Mouse (Mus musculus) kidney, postnatal 14 days (tissue): ENCODE results near the gene Tspan31.

Experiments used
- DNase-seq: peaks from one replicate; pipeline ENCODE4 v3.0.0; 2022; ENCODE audit warnings: mixed read lengths

Tspan31 gene

GRCm38 (mm10) chr10:127070190-127071121 is at the start of gene Tspan31:
Tspan31 (minus strand) TSS chr10:127070264.
- DNase-seq, result peak; percentile 96

DNA sequence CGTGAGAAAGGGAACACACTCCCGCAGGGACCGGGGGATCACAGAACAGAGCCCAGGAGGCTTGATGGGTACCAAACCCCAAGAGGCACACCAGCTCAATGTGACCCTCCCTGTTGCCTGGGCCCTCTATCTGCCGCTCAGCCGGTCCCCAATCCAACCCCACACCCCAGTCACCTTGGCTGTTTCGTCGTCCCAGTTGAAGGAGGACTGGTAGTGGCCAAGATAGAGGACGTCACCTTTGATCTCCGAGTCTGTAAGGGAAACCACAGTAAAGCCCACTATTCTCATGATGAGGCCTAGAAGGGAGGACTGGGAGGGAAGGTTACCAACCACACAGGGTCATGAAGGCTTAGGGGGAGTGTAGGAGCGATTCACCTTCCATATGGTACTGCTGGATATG is 49.2 kb upstream of the Tspan31 start:
- no peak for DNase-seq

- no peak for DNase-seq
These were observed 48.4 kb upstream of the Tspan31 start for GRCm38 (mm10) chr10:127118470-127118869.

DNA sequence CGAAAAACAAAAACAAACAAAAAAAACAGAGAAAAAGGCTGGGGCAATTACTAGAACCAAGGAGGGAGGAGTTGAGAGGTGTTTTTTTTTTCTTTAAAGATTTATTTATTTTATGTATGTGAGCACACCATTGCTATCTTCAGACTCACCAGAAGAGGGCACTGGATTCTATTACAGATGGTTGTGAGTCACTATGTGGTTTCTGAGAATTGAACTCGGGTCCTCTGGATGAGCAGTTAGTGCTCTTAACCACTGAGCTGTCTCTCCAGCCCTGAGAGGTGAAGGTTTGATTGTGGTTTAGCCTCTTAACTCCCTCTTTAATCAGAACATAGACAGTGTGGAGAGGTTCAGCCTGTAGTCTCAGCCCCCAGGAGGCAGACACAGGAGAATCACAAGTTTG is 45.0 kb upstream of the Tspan31 start:
- no peak for DNase-seq

DNA sequence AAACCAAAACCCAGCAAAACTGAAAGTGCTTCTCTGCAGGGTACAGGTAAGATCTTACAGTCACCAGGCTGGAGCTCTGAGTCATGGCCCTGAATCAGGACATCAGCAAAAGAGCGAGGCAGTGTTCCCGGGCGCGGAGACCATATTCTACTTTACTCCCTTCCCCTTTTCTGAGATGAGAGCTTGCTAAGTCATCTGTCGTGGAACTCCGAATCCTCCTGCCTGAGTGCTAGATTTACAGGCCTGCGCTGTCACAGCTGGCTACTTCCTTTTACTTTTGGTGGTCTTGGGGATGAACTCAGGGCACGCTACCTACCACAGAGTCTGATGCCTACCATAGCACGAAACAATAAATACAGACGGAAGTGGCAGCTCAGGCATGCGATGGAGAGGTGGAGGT is 44.3 kb upstream of the Tspan31 start:
- no peak for DNase-seq

DNA sequence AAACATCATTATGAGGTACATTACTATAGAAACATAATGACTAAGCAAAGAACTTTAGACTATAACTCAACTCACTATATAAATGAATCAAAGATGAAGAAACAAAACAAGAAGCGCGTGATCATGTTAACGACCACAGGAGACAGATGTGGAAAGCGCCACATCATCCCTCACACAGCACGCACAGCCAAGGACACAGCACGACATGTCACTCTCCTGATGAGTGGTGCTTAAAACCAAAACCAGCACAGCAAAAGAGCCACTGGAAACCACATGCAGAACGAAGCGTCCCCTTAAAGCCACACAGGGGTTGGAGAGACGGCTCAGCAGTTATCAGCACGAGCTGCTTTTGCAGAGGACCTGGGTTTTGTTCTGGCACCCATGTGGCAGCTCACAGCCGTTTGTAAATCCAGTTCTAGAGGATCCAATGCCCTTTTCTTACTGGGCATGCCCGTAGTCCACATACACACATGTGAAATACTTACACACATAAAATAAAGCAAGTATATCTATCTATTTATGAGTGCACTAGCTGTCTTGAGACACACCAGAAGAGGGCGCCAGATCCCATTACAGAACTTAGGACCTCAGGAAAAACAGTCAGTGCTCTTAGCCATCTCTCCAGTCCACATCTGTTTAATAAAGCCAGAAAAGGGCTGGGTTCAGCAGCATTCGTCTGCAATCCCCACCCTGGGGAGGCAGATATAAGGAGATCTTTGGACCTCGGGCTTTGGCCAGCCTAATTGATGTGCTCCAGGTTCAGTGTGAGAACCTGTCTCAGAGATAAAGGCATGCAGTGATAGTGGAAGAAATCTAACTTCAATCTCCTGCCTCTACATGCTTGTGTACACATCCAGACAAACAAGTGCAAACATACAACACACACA is 41.2 kb upstream of the Tspan31 start:
- no peak for DNase-seq

DNA sequence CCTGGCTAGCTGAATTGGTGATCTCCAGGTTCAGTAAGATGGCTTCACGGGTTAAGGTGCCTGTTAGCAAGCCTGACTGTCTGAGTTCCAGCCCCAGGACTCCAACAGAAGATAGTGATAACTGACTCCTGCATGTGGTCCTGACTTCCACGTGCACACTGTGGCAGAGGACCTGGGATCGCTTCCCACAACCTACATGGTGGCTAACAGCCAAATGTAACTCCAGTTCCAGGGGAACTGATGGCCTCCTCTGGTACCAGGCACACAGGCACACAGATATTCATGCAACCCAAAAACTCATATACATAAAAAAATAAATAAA is 38.2 kb upstream of the Tspan31 start:
- no peak for DNase-seq

DNA sequence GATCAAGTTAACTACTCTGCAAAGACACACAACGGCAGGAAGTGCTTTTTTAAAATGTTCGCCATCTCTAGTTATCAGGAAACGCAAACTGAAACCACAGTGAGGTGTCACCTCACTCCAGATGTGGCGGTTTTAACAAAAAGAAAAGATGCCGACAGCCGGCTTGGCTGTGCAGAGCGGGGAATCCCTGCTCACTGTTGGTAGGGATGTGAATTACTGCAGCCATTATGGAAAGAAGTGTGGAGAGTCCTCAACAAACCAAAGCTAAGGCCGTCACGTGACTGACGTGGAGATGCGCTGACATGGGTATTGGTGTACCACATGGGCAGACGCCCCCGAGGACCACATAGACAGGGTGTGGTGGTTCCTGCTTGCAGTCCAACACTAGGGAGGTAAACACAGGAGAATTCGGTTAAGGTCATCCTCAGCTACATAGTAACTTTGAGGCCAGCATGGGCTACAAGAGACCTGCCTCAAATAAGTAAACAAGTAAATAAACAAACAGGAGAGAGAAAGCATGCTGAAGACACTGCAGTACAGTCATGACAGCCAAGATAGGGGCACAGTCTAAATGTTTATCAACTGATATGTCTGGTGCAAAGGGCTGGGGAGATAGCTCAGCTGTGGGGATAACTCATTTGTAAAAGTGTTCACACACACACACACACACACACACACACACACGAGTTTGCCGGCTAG is 37.6 kb upstream of the Tspan31 start:
- no peak for DNase-seq

GRCm38 (mm10) chr10:127103631-127104030 is 33.6 kb upstream of the Tspan31 start:
- no peak for DNase-seq

GRCm38 (mm10) chr10:127101151-127101550 is 31.1 kb upstream of the Tspan31 start:
- no peak for DNase-seq

GRCm38 (mm10) chr10:127100414-127100813 is 30.4 kb upstream of the Tspan31 start:
- no peak for DNase-seq

DNA sequence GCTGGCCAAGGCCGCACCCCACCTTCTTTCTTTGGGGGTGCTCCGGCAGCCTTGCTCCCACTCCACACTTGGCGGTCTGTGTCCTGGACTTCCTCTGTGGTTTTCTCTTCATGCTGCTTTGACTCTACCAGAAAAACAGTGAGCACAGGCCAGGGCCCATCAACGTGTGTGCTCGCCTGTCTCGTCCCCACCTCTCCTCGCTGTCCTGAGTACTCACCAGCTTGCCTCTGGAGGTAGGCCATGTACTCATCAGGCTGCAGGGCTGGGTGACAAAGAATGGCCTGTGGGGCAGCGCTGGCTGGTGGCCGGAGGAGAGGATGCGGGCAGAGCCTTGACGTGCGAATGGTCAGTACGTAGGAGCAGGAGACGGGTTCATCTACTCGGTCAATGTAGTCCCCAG is 29.8 kb upstream of the Tspan31 start:
- no peak for DNase-seq

DNA sequence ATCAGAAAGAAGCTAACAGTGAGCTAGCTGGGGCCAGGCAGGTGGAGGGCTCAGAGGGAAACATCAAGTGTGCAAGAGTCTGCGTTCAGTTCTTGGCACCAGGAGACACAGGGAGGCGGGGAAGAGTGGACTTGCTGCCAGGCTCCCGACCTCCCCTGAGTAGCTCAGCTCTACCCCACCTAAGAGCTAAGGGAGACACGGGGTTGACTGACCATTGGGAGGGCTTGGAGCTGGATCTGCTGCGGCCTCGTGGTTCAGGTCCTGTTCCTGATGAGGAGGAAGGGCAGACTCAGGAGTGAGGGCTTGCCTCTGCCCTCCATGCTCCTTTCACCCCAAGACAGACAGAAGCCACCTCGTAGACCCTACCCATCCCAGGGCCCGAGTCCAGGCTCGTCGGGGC is 29.1 kb upstream of the Tspan31 start:
- no peak for DNase-seq

DNA sequence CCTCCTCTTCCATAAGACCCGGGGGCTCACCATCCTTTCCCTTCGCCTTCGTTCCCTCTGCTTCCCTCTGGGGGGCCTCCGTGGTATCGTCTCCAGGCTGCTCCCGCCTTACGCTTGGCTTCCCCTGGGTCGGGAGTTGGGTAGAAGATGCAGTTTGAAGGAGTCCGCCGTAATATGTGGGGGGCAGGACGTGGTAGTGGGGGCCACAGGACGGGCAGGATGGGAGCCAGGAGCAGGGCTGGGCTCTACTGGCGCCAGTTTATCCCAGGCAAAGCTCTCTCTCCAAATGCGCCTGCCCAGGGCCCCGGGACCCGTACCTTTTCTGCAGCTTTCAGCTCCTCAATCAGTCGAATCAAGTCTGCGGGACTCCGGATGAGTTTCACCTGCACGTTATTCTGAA is 28.4 kb upstream of the Tspan31 start:
- DNase-seq, result no peak

GRCm38 (mm10) chr10:127094382-127094802 is 24.3 kb upstream of the Tspan31 start:
- DNase-seq, result no peak

- DNase-seq, result no peak
These were observed 22.7 kb upstream of the Tspan31 start for GRCm38 (mm10) chr10:127092742-127093141.

GRCm38 (mm10) chr10:127091507-127092396 is 21.7 kb upstream of the Tspan31 start:
- DNase-seq, result no peak

DNA sequence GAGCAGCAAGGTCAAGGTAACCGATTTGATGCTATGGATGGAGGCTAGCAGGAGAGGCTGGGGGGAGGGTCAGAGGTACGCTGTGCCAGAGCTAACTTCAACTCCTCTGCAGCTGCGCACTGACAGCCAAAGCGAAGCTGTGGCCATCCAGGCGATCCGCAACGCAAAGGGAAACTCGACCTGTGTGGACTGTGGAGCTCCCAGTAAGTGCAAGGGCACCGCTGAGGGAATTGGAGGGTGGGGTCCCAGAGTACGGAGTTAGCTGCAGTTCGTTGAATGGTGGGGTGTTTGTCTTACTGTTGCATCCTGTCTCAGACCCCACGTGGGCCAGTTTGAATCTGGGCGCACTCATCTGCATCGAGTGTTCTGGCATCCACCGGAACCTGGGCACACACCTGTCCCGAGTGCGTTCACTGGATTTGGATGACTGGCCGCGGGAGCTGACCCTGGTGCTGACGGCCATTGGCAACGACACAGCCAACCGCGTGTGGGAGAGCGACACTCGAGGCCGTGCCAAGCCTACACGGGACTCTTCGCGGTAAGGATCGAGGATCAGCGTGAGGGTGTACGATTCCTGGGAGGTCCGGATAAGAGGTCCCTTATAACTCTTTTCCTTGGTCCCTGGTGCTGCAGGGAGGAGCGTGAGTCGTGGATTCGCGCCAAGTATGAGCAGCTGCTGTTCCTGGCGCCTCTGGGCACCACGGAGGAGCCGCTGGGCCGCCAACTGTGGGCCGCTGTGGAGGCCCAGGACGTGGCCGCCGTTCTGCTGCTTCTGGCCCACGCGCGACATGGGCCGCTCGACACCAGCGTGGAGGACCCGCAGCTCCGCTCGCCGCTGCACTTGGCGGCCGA is 20.7 kb upstream of the Tspan31 start:
- DNase-seq, result peak; percentile 76

DNA sequence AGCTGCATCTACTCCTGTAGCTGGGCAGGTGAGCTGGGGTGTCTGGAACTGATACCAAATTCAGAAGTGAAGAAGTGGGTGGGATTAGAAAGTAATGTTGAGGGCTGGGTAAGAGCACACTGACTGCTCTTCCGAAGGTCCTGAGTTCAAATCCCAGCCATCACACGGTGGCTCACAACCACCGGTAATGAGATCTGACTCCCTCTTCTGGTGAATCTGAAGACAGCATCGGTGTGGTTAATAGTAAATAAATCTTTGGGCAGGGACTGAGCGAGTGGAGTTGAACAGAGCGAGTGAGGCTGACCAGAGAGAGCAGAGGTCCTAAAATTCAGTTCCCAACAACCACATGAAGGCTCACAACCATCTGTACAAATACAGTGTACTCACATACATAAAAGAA is 15.6 kb upstream of the Tspan31 start:
- no peak for DNase-seq

DNA sequence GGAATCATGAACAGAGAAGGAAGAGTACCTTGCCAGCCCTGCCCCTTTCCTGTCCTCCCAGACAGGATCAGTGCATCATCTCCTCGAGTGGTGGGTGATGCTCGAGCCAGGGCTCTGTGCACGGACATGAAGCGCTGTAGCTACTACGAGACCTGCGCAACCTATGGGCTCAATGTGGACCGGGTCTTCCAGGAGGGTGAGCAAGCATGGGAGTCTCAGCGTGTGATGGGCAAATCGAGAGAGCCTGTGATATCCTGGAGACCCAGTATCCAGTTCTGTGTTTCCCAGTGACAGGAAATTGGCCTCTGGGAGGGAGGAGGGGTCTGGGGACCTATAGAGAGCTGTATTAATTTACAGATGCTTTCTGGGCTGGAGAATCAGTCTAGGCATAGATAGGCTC is 15.0 kb upstream of the Tspan31 start:
- no peak for DNase-seq

DNA sequence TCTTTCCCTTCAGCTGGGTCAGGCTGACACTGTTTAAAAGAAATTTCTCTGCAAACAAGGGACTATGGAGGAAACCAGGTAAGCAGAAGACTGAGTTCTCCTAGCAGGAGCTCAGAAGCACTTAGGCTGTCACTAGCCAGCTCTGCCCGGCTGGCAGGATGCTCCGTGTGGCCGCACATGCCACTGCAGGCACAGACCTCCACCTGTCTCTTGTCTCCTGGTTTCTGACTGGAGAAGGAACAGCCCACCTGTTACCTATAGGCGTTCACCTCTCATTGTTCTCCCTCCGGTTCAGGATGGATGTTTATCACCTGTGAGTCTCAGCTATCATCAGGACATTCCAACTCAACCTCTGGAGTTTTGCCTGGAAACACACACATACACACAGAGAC is 13.8 kb upstream of the Tspan31 start:
- DNase-seq, result no peak
